Mouse (Mus musculus): Measurements from ENCODE around the gene Hmx2. TPM values are rescaled to one million over a fixed set of nuclear protein-coding genes. Genes with fewer than 3 reads are reported as not detected.

Hmx2 gene
- not detected for total RNA-seq (2022)

GRCm38 (mm10) chr7:131548473-131548872 is at the start of gene Hmx2:
TSS of gene Hmx2 (plus strand) at chr7:131548773.
- no peak for DNase-seq (ENCODE audit: low spot score in 2 of 2)

GRCm38 (mm10) chr7:131503739-131504138 is 44.8 kb upstream of the Hmx2 start:
- no peak for DNase-seq (ENCODE audit: low spot score in 2 of 2)

GRCm38 (mm10) chr7:131539979-131540378 is 8.6 kb upstream of the Hmx2 start:
- peak; percentile 73 to 77 for DNase-seq (ENCODE audit: low spot score in 2 of 2)

GRCm38 (mm10) chr7:131541184-131542114 is 7.1 kb upstream of the Hmx2 start:
- DNase-seq (ENCODE audit: low spot score in 2 of 2) = no peak

GRCm38 (mm10) chr7:131542115-131542871 is 6.3 kb upstream of the Hmx2 start, which contains the start of gene Hmx3:
TSS of gene Hmx3 (plus strand) at chr7:131542867.
- DNase-seq (ENCODE audit: low spot score in 2 of 2) = no peak

GRCm38 (mm10) chr7:131542872-131543622 is 5.5 kb upstream of the Hmx2 start:
- no peak for DNase-seq (ENCODE audit: low spot score in 2 of 2)

- DNase-seq (ENCODE audit: low spot score in 2 of 2) = no peak
These were observed 4.7 kb upstream of the Hmx2 start for GRCm38 (mm10) chr7:131543623-131544481.

- DNase-seq (ENCODE audit: low spot score in 2 of 2) = no peak
These were observed 3.7 kb upstream of the Hmx2 start for GRCm38 (mm10) chr7:131544871-131545270.

GRCm38 (mm10) chr7:131545701-131546385 is 2.7 kb upstream of the Hmx2 start:
- no peak for DNase-seq (ENCODE audit: low spot score in 2 of 2)

GRCm38 (mm10) chr7:131546423-131546822 is 2.1 kb upstream of the Hmx2 start:
- DNase-seq (ENCODE audit: low spot score in 2 of 2) = no peak

GRCm38 (mm10) chr7:131547481-131547880 is 1.1 kb upstream of the Hmx2 start:
- no peak for DNase-seq (ENCODE audit: low spot score in 2 of 2)

- DNase-seq (ENCODE audit: low spot score in 2 of 2) = no peak
These were observed 2.9 kb downstream of the Hmx2 start for GRCm38 (mm10) chr7:131551471-131551870.

- DNase-seq (ENCODE audit: low spot score in 2 of 2) = no peak
These were observed 3.6 kb downstream of the Hmx2 start for GRCm38 (mm10) chr7:131551931-131552741.

GRCm38 (mm10) chr7:131552781-131553180 is 4.2 kb downstream of the Hmx2 start:
- DNase-seq (ENCODE audit: low spot score in 2 of 2) = no peak

GRCm38 (mm10) chr7:131553771-131554175 is 5.2 kb downstream of the Hmx2 start:
- no peak for DNase-seq (ENCODE audit: low spot score in 2 of 2)

- no peak for DNase-seq (ENCODE audit: low spot score in 2 of 2)
These were observed 6.0 kb downstream of the Hmx2 start for GRCm38 (mm10) chr7:131554341-131555180.

- DNase-seq (ENCODE audit: low spot score in 2 of 2) = no peak
These were observed 6.9 kb downstream of the Hmx2 start for GRCm38 (mm10) chr7:131555301-131556081.
